Comparison of ENCODE assay signal across 8 mouse cellular contexts in genomic region chr2:28513431-28514370, GRCm38 (mm10). TPM values are rescaled to one million over a fixed set of nuclear protein-coding genes. Genes with fewer than 3 reads are reported as not detected.
A peak's percentile ranks its signal among the peaks of the same experiment; 100 is the strongest.
DNase-seq lines count a peak whose midpoint lies in the region; ATAC-seq and TF ChIP-seq lines count a peak whose summit lies in the region.

No protein-coding gene starts in this region.

- TF ChIP-seq CTCF in left cerebral cortex, adult 2 months (IDR thresholded peaks at IDR 0.05) = no peak
- TF ChIP-seq CTCF in bone marrow, adult 2 months (IDR thresholded peaks at IDR 0.05; ENCODE audit: control insufficient read depth, insufficient read depth, low read length) = no peak
- TF ChIP-seq CTCF in liver, postnatal 0 days (IDR thresholded peaks at IDR 0.05; ENCODE audit: low read depth) = no peak

- no peaks in the 10 kb centered on the region for H3K9me3 ChIP-seq in embryonic facial prominence, embryonic 11.5 days (replicated peaks; ENCODE audit: control insufficient read depth, low read length)
- H3K9me3 ChIP-seq in hindbrain, embryonic 16.5 days (ENCODE audit: control insufficient read depth, low read length) = no peaks in the 10 kb centered on the region
- no peaks in the 10 kb centered on the region for H3K9me3 ChIP-seq in liver, postnatal 0 days (ENCODE audit: low read length)
- H3K9me3 ChIP-seq in neural tube, embryonic 15.5 days (replicated peaks) = no peaks in the 10 kb centered on the region

- no peak for TF ChIP-seq EP300 in liver, postnatal 0 days (IDR thresholded peaks at IDR 0.05; ENCODE audit: low read depth)

- peak overlapping the region; percentile 92 for H3K9ac ChIP-seq in embryonic facial prominence, embryonic 11.5 days (replicated peaks; ENCODE audit: low read length)
- H3K9ac ChIP-seq in hindbrain, embryonic 16.5 days (ENCODE audit: low read depth, low read length) = peak overlapping the region; percentile 96
- peak overlapping the region; percentile 44 for H3K9ac ChIP-seq in liver, postnatal 0 days (replicated peaks)
- H3K9ac ChIP-seq in neural tube, embryonic 15.5 days (replicated peaks) = peak overlapping the region; percentile 93

- peak overlapping the region; percentile 96 for H3K4me2 ChIP-seq in embryonic facial prominence, embryonic 11.5 days (ENCODE audit: low read depth, low read length)
- H3K4me2 ChIP-seq in hindbrain, embryonic 16.5 days (ENCODE audit: low read length) = peak overlapping the region; percentile 71
- peak overlapping the region; percentile 87 for H3K4me2 ChIP-seq in liver, postnatal 0 days (ENCODE audit: low read depth, low read length)
- H3K4me2 ChIP-seq in neural tube, embryonic 15.5 days = peak overlapping the region; percentile 75

- H3K27ac ChIP-seq in left cerebral cortex, adult 2 months = peak overlapping the region; percentile 71
- H3K27ac ChIP-seq in bone marrow, adult 2 months (ENCODE audit: control insufficient read depth, insufficient read depth, low read depth, low read length, poor library complexity) = peak overlapping the region; percentile 27; the same call in 1 of the 2 replicates
- H3K27ac ChIP-seq in embryonic facial prominence, embryonic 11.5 days (replicated peaks; ENCODE audit: low read depth, low read length) = peak overlapping the region; percentile 47
- H3K27ac ChIP-seq in hindbrain, embryonic 16.5 days (ENCODE audit: low read depth, low read length) = peak overlapping the region; percentile 87
- H3K27ac ChIP-seq in liver, postnatal 0 days (ENCODE audit: low read depth) = no peak overlapping the region
- H3K27ac ChIP-seq in neural tube, embryonic 15.5 days (replicated peaks) = peak overlapping the region; percentile 88

- intact Hi-C loops in left cerebral cortex, adult 2 months (cut with DNase I) = loop anchor here (1.0 kb wide), 2 partner anchors 34 to 72 kb away; no protein-coding TSS in a partner anchor

- peak; percentile 27 for ATAC-seq in embryonic facial prominence, embryonic 11.5 days (replicated peaks; ENCODE audit: insufficient number of reproducible peaks, low FRiP score, low TSS enrichment, low read depth)
- ATAC-seq in hindbrain, embryonic 16.5 days = peak; percentile 46
- no peak for ATAC-seq in liver, postnatal 0 days
- ATAC-seq in neural tube, embryonic 15.5 days (ENCODE audit: low FRiP score) = peak; percentile 52

- TF ChIP-seq POLR2A in bone marrow, adult 2 months (IDR thresholded peaks at IDR 0.05; ENCODE audit: borderline replicate concordance, control insufficient read depth, low read depth, low read length) = no peak

- no peaks in the 10 kb centered on the region for H3K27me3 ChIP-seq in embryonic facial prominence, embryonic 11.5 days (ENCODE audit: control insufficient read depth, insufficient read depth, low read length)
- no peaks in the 10 kb centered on the region for H3K27me3 ChIP-seq in hindbrain, embryonic 16.5 days (replicated peaks; ENCODE audit: control insufficient read depth, insufficient read depth, low read length)
- peaks cover 25% of the 10 kb centered on the region for H3K27me3 ChIP-seq in liver, postnatal 0 days (ENCODE audit: insufficient read depth, low read length)
- no peaks in the 10 kb centered on the region for H3K27me3 ChIP-seq in neural tube, embryonic 15.5 days (replicated peaks)

- 2% methylated on average over 47 of the region's 47 CpGs for WGBS in bone marrow, adult 2 months
- 6% methylated on average over 47 of the region's 47 CpGs for WGBS in embryonic facial prominence, embryonic 11.5 days
- 4% methylated on average over 42 of the region's 47 CpGs for WGBS in hindbrain, embryonic 16.5 days
- WGBS in liver, postnatal 0 days (ENCODE audit: insufficient replicate concordance) = 5% methylated on average over 47 of the region's 47 CpGs
- WGBS in neural tube, embryonic 15.5 days = 3% methylated on average over 46 of the region's 47 CpGs

- DNase-seq in left cerebral cortex, adult 2 months (ENCODE audit: extremely low spot score in 1 of 2, low spot score in 2 of 2) = peak in 1 of 2 experiments; percentile 55
- DNase-seq in left cerebral cortex, adult 11 months (ENCODE audit: low spot score) = no peak
- DNase-seq in embryonic facial prominence, embryonic 11.5 days (ENCODE audit: low spot score) = peak; percentile 48
- DNase-seq in liver, postnatal 0 days = no peak
- no peak for DNase-seq in c-Kit-positive CD71-positive TER-119-positive erythroid progenitor cells, embryonic 14.5 days (ENCODE audit: low spot score)

- H3K36me3 ChIP-seq in embryonic facial prominence, embryonic 11.5 days (replicated peaks; ENCODE audit: control insufficient read depth, insufficient read depth, low read depth, low read length) = no peaks in the 10 kb centered on the region
- no peaks in the 10 kb centered on the region for H3K36me3 ChIP-seq in hindbrain, embryonic 16.5 days (ENCODE audit: control insufficient read depth, insufficient read depth, low read length)
- no peaks in the 10 kb centered on the region for H3K36me3 ChIP-seq in liver, postnatal 0 days (replicated peaks; ENCODE audit: insufficient read depth, low read length)
- no peaks in the 10 kb centered on the region for H3K36me3 ChIP-seq in neural tube, embryonic 15.5 days

- H3K4me1 ChIP-seq in bone marrow, adult 2 months (ENCODE audit: control insufficient read depth, insufficient read depth, low read length) = peaks cover 3% of the 10 kb centered on the region
- 0 out of 2 replicates have a peak, but pooled peaks cover 2% of the 10 kb centered on the region for H3K4me1 ChIP-seq in embryonic facial prominence, embryonic 11.5 days (ENCODE audit: control insufficient read depth, insufficient read depth, low read length)
- H3K4me1 ChIP-seq in hindbrain, embryonic 16.5 days (ENCODE audit: control insufficient read depth, insufficient read depth, low read depth, low read length) = peaks cover 47% of the 10 kb centered on the region
- peaks cover 14% of the 10 kb centered on the region for H3K4me1 ChIP-seq in liver, postnatal 0 days (ENCODE audit: insufficient read depth)
- peaks cover 54% of the 10 kb centered on the region for H3K4me1 ChIP-seq in neural tube, embryonic 15.5 days

- H3K4me3 ChIP-seq in left cerebral cortex, adult 2 months = peak overlapping the region; percentile 62
- peak overlapping the region; percentile 61 for H3K4me3 ChIP-seq in bone marrow, adult 2 months (replicated peaks; ENCODE audit: control insufficient read depth, low read depth, low read length)
- peak overlapping the region; percentile 76 for H3K4me3 ChIP-seq in embryonic facial prominence, embryonic 11.5 days (ENCODE audit: low read depth, low read length)
- peak overlapping the region; percentile 70 for H3K4me3 ChIP-seq in hindbrain, embryonic 16.5 days (ENCODE audit: low read length)
- H3K4me3 ChIP-seq in liver, postnatal 0 days (ENCODE audit: low read depth, low read length) = peak overlapping the region; percentile 50
- peak overlapping the region; percentile 78 for H3K4me3 ChIP-seq in neural tube, embryonic 15.5 days (replicated peaks)

RNA-seq across cellular contexts. Expression of gene Ralgds, which starts 0.8 kb away (rescaled TPM):
- 10 to 100 TPM; 81.1 to 92.6 TPM for total RNA-seq in left cerebral cortex, adult 2 months (2021)
- polyA plus RNA-seq in bone marrow, adult 2 months (2011; ENCODE audit: insufficient read depth, insufficient read length, low replicate concordance, missing spikeins) = 5.2 and 5.5 TPM in 2 replicates
- polyA plus RNA-seq in embryonic facial prominence, embryonic 11.5 days (2014; fragmentation: Nextera tagmentation; extraction: Ambion mirVana) = 41.7 and 44.8 TPM in 2 replicates
- 75.0 and 84.9 TPM in 2 replicates for polyA plus RNA-seq in hindbrain, embryonic 16.5 days (2015; fragmentation: Nextera tagmentation; extraction: Ambion mirVana)
- polyA plus RNA-seq in liver, postnatal 0 days (2015; fragmentation: Nextera tagmentation; extraction: Ambion mirVana) = 1.8 TPM in 2 replicates
- polyA plus RNA-seq in neural tube, embryonic 15.5 days (2015; fragmentation: Nextera tagmentation; extraction: Ambion mirVana) = 64.7 and 70.4 TPM in 2 replicates

RNA-seq across cellular contexts. Expression of gene Gm10134, which starts 7.8 kb away (rescaled TPM):
- total RNA-seq in left cerebral cortex, adult 2 months (2021) = 1 to 10 TPM in 1 of 2 experiments, not detected in 1; 1.9 TPM
- polyA plus RNA-seq in bone marrow, adult 2 months (2011; ENCODE audit: insufficient read depth, insufficient read length, low replicate concordance, missing spikeins) = not detected in 2 replicates
- polyA plus RNA-seq in embryonic facial prominence, embryonic 11.5 days (2014; fragmentation: Nextera tagmentation; extraction: Ambion mirVana) = 0.68 TPM in 1 of 2 replicates, not detected in the other
- polyA plus RNA-seq in hindbrain, embryonic 16.5 days (2015; fragmentation: Nextera tagmentation; extraction: Ambion mirVana) = 2.5 and 2.6 TPM in 2 replicates
- polyA plus RNA-seq in liver, postnatal 0 days (2015; fragmentation: Nextera tagmentation; extraction: Ambion mirVana) = 1.5 and 1.9 TPM in 2 replicates
- polyA plus RNA-seq in neural tube, embryonic 15.5 days (2015; fragmentation: Nextera tagmentation; extraction: Ambion mirVana) = 2.1 and 3.5 TPM in 2 replicates

RNA-seq across cellular contexts. Expression of gene Gbgt1, which starts 17.0 kb away (rescaled TPM):
- 1 to 10 TPM; 1.8 to 2.9 TPM for total RNA-seq in left cerebral cortex, adult 2 months (2021)
- 1.8 TPM in 1 of 2 replicates, not detected in the other for polyA plus RNA-seq in bone marrow, adult 2 months (2011; ENCODE audit: insufficient read depth, insufficient read length, low replicate concordance, missing spikeins)
- polyA plus RNA-seq in embryonic facial prominence, embryonic 11.5 days (2014; fragmentation: Nextera tagmentation; extraction: Ambion mirVana) = not detected in 2 replicates
- polyA plus RNA-seq in hindbrain, embryonic 16.5 days (2015; fragmentation: Nextera tagmentation; extraction: Ambion mirVana) = 1.7 and 2.0 TPM in 2 replicates
- polyA plus RNA-seq in liver, postnatal 0 days (2015; fragmentation: Nextera tagmentation; extraction: Ambion mirVana) = 0.56 and 0.64 TPM in 2 replicates
- 1.2 and 2.1 TPM in 2 replicates for polyA plus RNA-seq in neural tube, embryonic 15.5 days (2015; fragmentation: Nextera tagmentation; extraction: Ambion mirVana)

RNA-seq across cellular contexts. Expression of gene Mrps2, which starts 45.8 kb away (rescaled TPM):
- 10 to 100 TPM; 36.1 to 36.8 TPM for total RNA-seq in left cerebral cortex, adult 2 months (2021)
- 8.8 and 13.7 TPM in 2 replicates for polyA plus RNA-seq in bone marrow, adult 2 months (2011; ENCODE audit: insufficient read depth, insufficient read length, low replicate concordance, missing spikeins)
- polyA plus RNA-seq in embryonic facial prominence, embryonic 11.5 days (2014; fragmentation: Nextera tagmentation; extraction: Ambion mirVana) = 68.4 and 71.4 TPM in 2 replicates
- polyA plus RNA-seq in hindbrain, embryonic 16.5 days (2015; fragmentation: Nextera tagmentation; extraction: Ambion mirVana) = 48.2 and 51.4 TPM in 2 replicates
- 24.9 and 26.5 TPM in 2 replicates for polyA plus RNA-seq in liver, postnatal 0 days (2015; fragmentation: Nextera tagmentation; extraction: Ambion mirVana)
- 51.4 and 55.5 TPM in 2 replicates for polyA plus RNA-seq in neural tube, embryonic 15.5 days (2015; fragmentation: Nextera tagmentation; extraction: Ambion mirVana)

RNA-seq across cellular contexts. Expression of gene 1700007K13Rik, which starts 47.6 kb away (rescaled TPM):
- total RNA-seq in left cerebral cortex, adult 2 months (2021) = 1 to 10 TPM; 4.2 TPM
- polyA plus RNA-seq in bone marrow, adult 2 months (2011; ENCODE audit: insufficient read depth, insufficient read length, low replicate concordance, missing spikeins) = 6.8 TPM in 1 of 2 replicates, not detected in the other
- 0.90 and 1.5 TPM in 2 replicates for polyA plus RNA-seq in embryonic facial prominence, embryonic 11.5 days (2014; fragmentation: Nextera tagmentation; extraction: Ambion mirVana)
- 3.0 and 4.5 TPM in 2 replicates for polyA plus RNA-seq in hindbrain, embryonic 16.5 days (2015; fragmentation: Nextera tagmentation; extraction: Ambion mirVana)
- polyA plus RNA-seq in liver, postnatal 0 days (2015; fragmentation: Nextera tagmentation; extraction: Ambion mirVana) = not detected in 2 replicates
- 4.4 and 5.7 TPM in 2 replicates for polyA plus RNA-seq in neural tube, embryonic 15.5 days (2015; fragmentation: Nextera tagmentation; extraction: Ambion mirVana)

Comparison
In these comparisons a context has a peak if more than half of its experiments do, and no peak if none do; other contexts are left out.
1. H3K9ac ChIP-seq: peak in every context shown above with its lines; median percentile 96 in hindbrain, embryonic 16.5 days; 93 in neural tube, embryonic 15.5 days; 92 in embryonic facial prominence, embryonic 11.5 days; 44 in liver, postnatal 0 days.